ENCODE assay signal across 8 mouse cellular contexts in genomic region chr9:86800600-86801163, GRCm38 (mm10). TPM values are rescaled to one million over a fixed set of nuclear protein-coding genes. Genes with fewer than 3 reads are reported as not detected.
DNase-seq lines count a peak whose midpoint lies in the region; ATAC-seq and TF ChIP-seq lines count a peak whose summit lies in the region.

No protein-coding gene starts in this region.

- no peaks in the 10 kb centered on the region for H3K4me1 ChIP-seq in heart, adult 2 months (ENCODE audit: control insufficient read depth, insufficient read depth, low read length)
- H3K4me1 ChIP-seq in kidney, postnatal 0 days (replicated peaks; ENCODE audit: insufficient read depth, low read length), result no peaks in the 10 kb centered on the region; the same call in 1 of the 2 replicates
- H3K4me1 ChIP-seq in neural tube, embryonic 12.5 days, result no peaks in the 10 kb centered on the region

- H3K4me2 ChIP-seq in kidney, postnatal 0 days (ENCODE audit: low read length), result no peak overlapping the region
- no peak overlapping the region for H3K4me2 ChIP-seq in neural tube, embryonic 12.5 days (replicated peaks)

- H3K79me2 ChIP-seq in heart, adult 2 months (replicated peaks; ENCODE audit: control insufficient read depth, insufficient read depth, low read length), result no peaks in the 10 kb centered on the region

- WGBS in heart, adult 2 months, result 41% methylated on average over 3 of the region's 3 CpGs
- 21% methylated on average over 3 of the region's 3 CpGs for WGBS in kidney, postnatal 0 days
- 36% methylated on average over 3 of the region's 3 CpGs for WGBS in neural tube, embryonic 12.5 days

- H3K9ac ChIP-seq in heart, adult 2 months (ENCODE audit: low read depth, low read length), result no peak overlapping the region
- no peak overlapping the region for H3K9ac ChIP-seq in kidney, postnatal 0 days (ENCODE audit: low read depth, low read length)
- H3K9ac ChIP-seq in neural tube, embryonic 12.5 days, result no peak overlapping the region

- no peaks in the 10 kb centered on the region for H3K9me3 ChIP-seq in kidney, postnatal 0 days (replicated peaks; ENCODE audit: low read length)
- H3K9me3 ChIP-seq in neural tube, embryonic 12.5 days, result no peaks in the 10 kb centered on the region

- no peak for DNase-seq in heart, adult 2 months
- no peak for DNase-seq in heart, postnatal 36 days
- DNase-seq in MN1 (ENCODE audit: low spot score), result peak; percentile 56
- peak; percentile 34 for DNase-seq in embryo, embryonic 11.5 days (ENCODE audit: low read depth, low spot score)
- DNase-seq in kidney, postnatal 0 days (ENCODE audit: low spot score), result peak; percentile 64
- no peak for DNase-seq in urinary bladder, postnatal 4 days (ENCODE audit: low spot score in 2 of 2)
- no peak for DNase-seq in frontal cortex, postnatal 14 days (ENCODE audit: low spot score in 2 of 2)

- ATAC-seq in kidney, postnatal 0 days (replicated peaks; ENCODE audit: low FRiP score, low read depth), result no peak; the same call in 1 of the 2 replicates
- peak; percentile 61; the same call in 1 of the 2 replicates for ATAC-seq in neural tube, embryonic 12.5 days (ENCODE audit: low FRiP score, low read depth)

- H3K27me3 ChIP-seq in heart, adult 2 months (ENCODE audit: control insufficient read depth, insufficient read depth, low read length), result no peaks in the 10 kb centered on the region
- H3K27me3 ChIP-seq in kidney, postnatal 0 days (ENCODE audit: insufficient read depth, low read length), result no peaks in the 10 kb centered on the region
- no peaks in the 10 kb centered on the region for H3K27me3 ChIP-seq in neural tube, embryonic 12.5 days (replicated peaks)

- no peak for TF ChIP-seq POLR2A in heart, adult 2 months (IDR thresholded peaks at IDR 0.05; ENCODE audit: insufficient read depth, low read depth, low read length)

- H3K36me3 ChIP-seq in heart, adult 2 months (ENCODE audit: control insufficient read depth, insufficient read depth, low read length), result no peaks in the 10 kb centered on the region
- no peaks in the 10 kb centered on the region for H3K36me3 ChIP-seq in kidney, postnatal 0 days (ENCODE audit: insufficient read depth, low read length)
- H3K36me3 ChIP-seq in neural tube, embryonic 12.5 days, result peaks cover 4% of the 10 kb centered on the region

- H3K4me3 ChIP-seq in heart, adult 2 months, result no peak overlapping the region
- no peak overlapping the region for H3K4me3 ChIP-seq in kidney, postnatal 0 days (replicated peaks; ENCODE audit: low read depth, low read length)
- no peak overlapping the region for H3K4me3 ChIP-seq in neural tube, embryonic 12.5 days

- no peak for TF ChIP-seq EP300 in heart, adult 2 months (IDR thresholded peaks at IDR 0.05; ENCODE audit: insufficient read depth, low read depth, low read length)

- intact Hi-C loops in heart, adult 2 months (cut with DNase I), result loop anchor here (1.0 kb wide), 1 partner anchor 207 kb away; no protein-coding TSS in a partner anchor
- intact Hi-C loops in heart, postnatal 36 days (cut with DNase I), result loop anchor here (2.0 kb wide), 1 partner anchor 208 kb away; no protein-coding TSS in a partner anchor

- no peak overlapping the region for H3K27ac ChIP-seq in heart, adult 2 months
- H3K27ac ChIP-seq in kidney, postnatal 0 days, result no peak overlapping the region
- no peak overlapping the region for H3K27ac ChIP-seq in neural tube, embryonic 12.5 days

- peak; percentile 65 for TF ChIP-seq CTCF in heart, adult 2 months (IDR thresholded peaks at IDR 0.05)
- peak; percentile 64 for TF ChIP-seq CTCF in kidney, postnatal 0 days (IDR thresholded peaks at IDR 0.05; ENCODE audit: low read depth)

RNA-seq across cellular contexts. Expression of gene Prss35, which starts 57.2 kb away (rescaled TPM):
- total RNA-seq in heart, adult 2 months (2021), result under 1 TPM; 0.30 to 0.37 TPM
- 0.16 and 0.56 TPM in 2 replicates for polyA plus RNA-seq in heart, adult 2 months (2012; rRNA removed)
- total RNA-seq in heart, postnatal 36 days (2021), result under 1 TPM; 0.27 to 0.42 TPM
- 7.1 and 7.2 TPM in 2 replicates for polyA plus RNA-seq in kidney, postnatal 0 days (2015; fragmentation: Nextera tagmentation; extraction: Ambion mirVana)
- 3.2 and 5.0 TPM in 2 replicates for polyA plus RNA-seq in neural tube, embryonic 12.5 days (2016; fragmentation: Nextera tagmentation; extraction: Ambion mirVana)

Comparison
In these comparisons a context has a peak if more than half of its experiments do, and no peak if none do; other contexts are left out.
1. DNase-seq: peak in MN1 (single experiment), embryo, embryonic 11.5 days (single experiment) and kidney, postnatal 0 days (single experiment); none in heart, adult 2 months (0 of 2), heart, postnatal 36 days (0 of 2), urinary bladder, postnatal 4 days (0 of 2) and frontal cortex, postnatal 14 days (0 of 2).